Mouse (Mus musculus) embryonic facial prominence, embryonic 12.5 days (tissue): ENCODE results near the gene Gm28043. TPM values are rescaled to one million over a fixed set of nuclear protein-coding genes. Genes with fewer than 3 reads are reported as not detected.
A peak's percentile ranks its signal among the peaks of the same experiment; 100 is the strongest.
"Not testable (repeated sequence)": the region's sequence is repeated elsewhere in the genome, so short reads cannot be mapped to it uniquely, and the experiment has no call there.

ENCODE experiments used
- ATAC-seq: fragments of 200-750 bp; cut with Nextera tagmentation; 2 replicates; pipeline ENCODE4 v1.8.0; 2017; ENCODE audit not compliant: insufficient number of reproducible peaks, insufficient read depth, low FRiP score, low TSS enrichment
- H3K27ac ChIP-seq: fragments of 300-500 bp; sonication (generic); 2 replicates; pipeline ENCODE4 v1.5.1; 2016; ENCODE audit warnings: mild to moderate bottlenecking
- H3K27me3 ChIP-seq: fragments of 300-500 bp; sonication (generic); 2 replicates; pipeline ENCODE4 v1.6.1; 2016; ENCODE audit warnings: mild to moderate bottlenecking, moderate library complexity
- H3K36me3 ChIP-seq: fragments of 300-500 bp; sonication (generic); 2 replicates; pipeline ENCODE4 v1.6.1; 2016; ENCODE audit warnings: mild to moderate bottlenecking
- H3K4me1 ChIP-seq: fragments of 300-500 bp; sonication (generic); 2 replicates; pipeline ENCODE4 v1.6.1; 2016
- H3K4me2 ChIP-seq: fragments of 300-500 bp; sonication (generic); replicated peaks from 2 replicates; pipeline ENCODE4 v1.6.1; 2016; ENCODE audit warnings: mild to moderate bottlenecking, moderate library complexity
- H3K4me3 ChIP-seq: fragments of 300-500 bp; sonication (generic); 2 replicates; pipeline ENCODE4 v1.5.1; 2016; ENCODE audit warnings: mild to moderate bottlenecking
- H3K9ac ChIP-seq: fragments of 300-500 bp; sonication (generic); 2 replicates; pipeline ENCODE4 v1.6.1; 2016; ENCODE audit warnings: mild to moderate bottlenecking, moderate library complexity
- H3K9me3 ChIP-seq: fragments of 300-500 bp; sonication (generic); 2 replicates; pipeline ENCODE4 v1.6.1; 2016; ENCODE audit warnings: mild to moderate bottlenecking, moderate library complexity
- WGBS: fragments of 180-500 bp; shearing (Covaris S2); methylation state at CpG from one replicate; pipeline ENCODE4 v1.1.7; 2016; 5-methylcytosine and 5-hydroxymethylcytosine counted together
- polyA plus RNA-seq: library from polyadenylated mRNA; unstranded; fragments of >200 nt; fragmentation: Nextera tagmentation; extraction: Ambion mirVana; gene quantifications from 2 replicates; pipeline ENCODE4 v1.2.1, GENCODE M21; 2016

Gene Gm28043
- polyA plus RNA-seq, 1 experiment from 2014 or later, result 4.0 TPM

GRCm38 (mm10) chr17:29702938-29703710 lies 88.4 kb downstream of the Gm28043 start:
- ATAC-seq, result no peak
- H3K9ac ChIP-seq, result no peak overlapping the region
- H3K27ac ChIP-seq, result no peak overlapping the region
- H3K4me2 ChIP-seq, result no peak overlapping the region
- no peaks in the 10 kb centered on the region for H3K27me3 ChIP-seq
- peaks cover 12% of the 10 kb centered on the region for H3K4me1 ChIP-seq
- peaks cover 62% of the 10 kb centered on the region for H3K36me3 ChIP-seq
- no peaks in the 10 kb centered on the region for H3K9me3 ChIP-seq
- 84% methylated on average over 4 of the region's 4 CpGs for WGBS
- no peak overlapping the region for H3K4me3 ChIP-seq

DNA sequence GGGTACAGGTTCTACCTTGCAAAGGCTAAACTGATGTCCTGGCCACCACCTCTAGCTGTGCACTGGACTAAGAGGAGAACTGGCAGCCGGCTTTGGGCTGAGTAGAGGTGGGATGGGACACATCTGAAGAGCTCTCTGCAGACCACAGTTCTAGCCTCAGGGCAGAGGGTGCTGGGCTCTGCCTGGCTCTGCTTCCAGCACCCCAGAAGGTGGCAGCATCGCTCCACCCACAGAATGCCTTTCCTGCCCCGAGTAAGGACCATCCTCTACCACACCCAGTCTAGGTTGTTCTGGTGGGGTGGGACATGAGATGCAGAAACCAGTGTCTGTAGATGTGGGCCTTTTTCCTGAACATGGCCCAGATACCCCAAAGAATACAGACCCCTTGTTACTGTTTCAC lies 90.1 kb downstream of the Gm28043 start:
- H3K4me3 ChIP-seq, result no peak overlapping the region
- H3K4me2 ChIP-seq, result no peak overlapping the region
- no peak overlapping the region for H3K27ac ChIP-seq
- no peaks in the 10 kb centered on the region for H3K9me3 ChIP-seq
- no peaks in the 10 kb centered on the region for H3K27me3 ChIP-seq
- H3K4me1 ChIP-seq, result peaks cover 20% of the 10 kb centered on the region
- H3K9ac ChIP-seq, result no peak overlapping the region
- H3K36me3 ChIP-seq, result peaks cover 49% of the 10 kb centered on the region
- WGBS, result 28% methylated on average over 3 of the region's 3 CpGs
- no peak for ATAC-seq

GRCm38 (mm10) chr17:29705881-29706280 lies 91.2 kb downstream of the Gm28043 start:
- peaks cover 28% of the 10 kb centered on the region for H3K4me1 ChIP-seq
- WGBS, result 85% methylated on average over 5 of the region's 5 CpGs
- peaks cover 39% of the 10 kb centered on the region for H3K36me3 ChIP-seq
- H3K9me3 ChIP-seq, result no peaks in the 10 kb centered on the region
- H3K27me3 ChIP-seq, result no peaks in the 10 kb centered on the region
- no peak overlapping the region for H3K27ac ChIP-seq
- no peak overlapping the region for H3K4me2 ChIP-seq
- ATAC-seq, result no peak
- H3K9ac ChIP-seq, result no peak overlapping the region
- H3K4me3 ChIP-seq, result no peak overlapping the region

GRCm38 (mm10) chr17:29706981-29707545 lies 92.4 kb downstream of the Gm28043 start:
- WGBS, result 48% methylated on average over 5 of the region's 5 CpGs
- Histone ChIP-seq H3K4me1 (peaks cover 28% of the 10 kb centered on the region), H3K4me2 (no peak overlapping the region), H3K27me3 (no peaks in the 10 kb centered on the region), H3K4me3 (no peak overlapping the region), H3K36me3 (peaks cover 27% of the 10 kb centered on the region), H3K27ac (no peak overlapping the region), H3K9me3 (no peaks in the 10 kb centered on the region), H3K9ac (no peak overlapping the region)
- ATAC-seq, result no peak

GRCm38 (mm10) chr17:29708783-29709182 lies 94.1 kb downstream of the Gm28043 start:
- Histone ChIP-seq H3K4me2 (no peak overlapping the region), H3K9ac (no peak overlapping the region), H3K9me3 (no peaks in the 10 kb centered on the region), H3K4me3 (no peak overlapping the region), H3K36me3 (peaks cover 10% of the 10 kb centered on the region), H3K4me1 (peaks cover 28% of the 10 kb centered on the region), H3K27ac (no peak overlapping the region), H3K27me3 (no peaks in the 10 kb centered on the region)
- WGBS, result 76% methylated on average over 5 of the region's 5 CpGs
- no peak for ATAC-seq

DNA sequence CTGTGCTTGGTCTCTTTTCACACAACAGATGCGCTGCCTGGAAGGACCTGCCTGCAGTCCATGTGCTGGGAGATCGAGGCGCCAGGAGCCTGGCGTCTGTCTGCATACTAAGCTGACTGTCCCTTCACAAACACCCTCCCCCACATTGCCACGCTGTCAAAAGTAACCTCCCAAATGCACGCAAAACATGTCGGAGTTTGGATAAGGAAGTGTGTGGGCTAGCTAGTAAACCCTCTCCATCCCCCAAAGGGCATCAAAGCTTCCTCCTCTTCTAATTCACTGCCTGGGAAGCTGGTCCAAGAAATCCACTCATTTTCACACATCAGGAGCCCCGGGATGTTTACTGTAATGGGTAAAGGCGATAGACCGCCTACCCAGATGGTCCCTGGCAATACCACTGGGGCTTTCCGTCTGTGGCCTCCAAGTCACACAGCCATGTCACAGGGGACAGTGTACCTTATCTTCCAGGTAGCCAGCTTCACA lies 95.9 kb downstream of the Gm28043 start:
- Histone ChIP-seq H3K4me3 (no peak overlapping the region), H3K9me3 (no peaks in the 10 kb centered on the region), H3K27me3 (no peaks in the 10 kb centered on the region), H3K9ac (no peak overlapping the region), H3K27ac (no peak overlapping the region), H3K36me3 (peaks cover 10% of the 10 kb centered on the region; the same call in 1 of the 2 replicates), H3K4me2 (no peak overlapping the region), H3K4me1 (peaks cover 28% of the 10 kb centered on the region)
- WGBS, result 77% methylated on average over 11 of the region's 11 CpGs
- ATAC-seq, result no peak

DNA sequence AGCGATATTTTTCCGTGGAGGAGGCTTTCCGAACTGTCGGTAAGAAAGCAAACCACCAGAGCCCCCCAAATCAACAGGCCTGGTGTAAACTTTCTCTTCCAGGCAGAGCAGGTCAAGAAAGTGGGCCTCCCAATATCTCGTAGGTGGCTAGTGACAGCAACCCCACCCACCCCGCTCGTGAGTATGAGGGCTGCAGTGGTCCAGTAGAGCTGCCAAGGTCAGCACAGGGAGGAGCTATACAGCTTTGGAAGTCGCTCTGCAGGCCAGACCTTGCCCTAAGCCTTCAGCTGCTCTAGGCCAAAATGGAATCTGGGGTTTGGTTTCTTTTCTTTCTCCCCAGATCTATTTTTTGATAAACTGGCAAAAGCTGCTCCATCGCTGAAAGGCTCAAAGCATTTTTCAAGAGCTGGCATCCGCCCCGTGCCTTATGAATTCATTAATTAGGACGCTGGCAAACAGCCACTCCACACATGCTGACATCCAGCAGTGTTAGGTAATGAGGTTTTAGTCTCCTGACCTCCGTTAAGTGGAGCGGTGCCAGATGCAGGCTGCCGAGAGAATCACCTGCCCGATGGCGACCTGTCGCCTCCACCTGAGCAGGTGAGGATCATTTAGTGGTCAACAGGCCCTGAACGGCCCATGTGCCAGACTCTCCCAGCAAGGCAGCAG lies 96.5 kb downstream of the Gm28043 start:
- WGBS, result 81% methylated on average over 19 of the region's 19 CpGs
- ATAC-seq, result no peak
- Histone ChIP-seq H3K4me3 (no peak overlapping the region), H3K9ac (no peak overlapping the region), H3K36me3 (peaks cover 10% of the 10 kb centered on the region; the same call in 1 of the 2 replicates), H3K27ac (no peak overlapping the region), H3K4me1 (peaks cover 30% of the 10 kb centered on the region), H3K27me3 (no peaks in the 10 kb centered on the region), H3K9me3 (no peaks in the 10 kb centered on the region), H3K4me2 (no peak overlapping the region)

DNA sequence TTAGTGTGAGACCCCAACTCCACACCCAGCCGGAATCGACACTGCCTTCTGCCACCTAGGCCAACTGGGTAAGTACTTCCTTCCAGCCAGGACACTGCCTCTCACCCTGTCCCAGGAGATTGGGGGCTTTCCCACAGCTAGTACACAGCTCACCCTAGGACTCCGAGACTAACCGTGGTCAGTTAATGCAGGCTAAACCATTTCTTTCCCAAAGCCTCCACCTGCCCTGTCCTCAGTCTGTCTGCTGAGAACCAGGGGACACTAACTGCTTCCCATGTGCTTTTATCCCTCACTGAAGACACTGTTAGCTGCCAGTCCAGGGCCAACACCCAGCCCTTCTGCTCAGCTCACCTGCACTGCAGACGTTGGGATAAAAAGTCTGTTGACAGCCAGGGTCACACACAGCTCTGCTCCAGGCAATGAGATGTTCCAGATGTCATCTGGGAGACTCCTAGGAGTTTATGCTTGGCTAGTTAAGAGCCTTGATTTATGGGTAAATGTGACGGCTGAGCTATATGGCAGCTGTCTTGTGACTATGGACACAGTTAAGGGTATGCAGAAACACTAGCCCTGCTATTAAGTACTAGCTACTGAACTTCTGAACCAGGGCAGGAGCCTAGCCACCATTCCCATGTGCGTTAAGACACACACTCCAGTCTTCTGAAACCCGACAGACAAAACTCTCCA lies 97.2 kb downstream of the Gm28043 start:
- Histone ChIP-seq H3K4me3 (no peak overlapping the region), H3K9ac (no peak overlapping the region), H3K9me3 (no peaks in the 10 kb centered on the region), H3K27ac (0 out of 2 replicates have a peak overlapping the region, but pooled peaks have one; percentile 12), H3K4me2 (no peak overlapping the region), H3K27me3 (no peaks in the 10 kb centered on the region), H3K36me3 (peaks cover 10% of the 10 kb centered on the region; the same call in 1 of the 2 replicates), H3K4me1 (peaks cover 26% of the 10 kb centered on the region)
- WGBS, result 77% methylated on average over 8 of the region's 8 CpGs
- ATAC-seq, result no peak

GRCm38 (mm10) chr17:29712565-29712964 lies 97.9 kb downstream of the Gm28043 start:
- ATAC-seq, result no peak
- H3K4me3 ChIP-seq, result no peak overlapping the region
- peaks cover 23% of the 10 kb centered on the region for H3K4me1 ChIP-seq
- no peak overlapping the region for H3K27ac ChIP-seq
- no peak overlapping the region for H3K4me2 ChIP-seq
- H3K27me3 ChIP-seq, result no peaks in the 10 kb centered on the region
- H3K9ac ChIP-seq, result no peak overlapping the region
- peaks cover 10% of the 10 kb centered on the region; the same call in 1 of the 2 replicates for H3K36me3 ChIP-seq
- H3K9me3 ChIP-seq, result no peaks in the 10 kb centered on the region
- 74% methylated on average over 7 of the region's 7 CpGs for WGBS

GRCm38 (mm10) chr17:29713734-29714133 lies 99.1 kb downstream of the Gm28043 start:
- H3K4me3 ChIP-seq, H3K27ac ChIP-seq, H3K27me3 ChIP-seq, ATAC-seq, H3K9ac ChIP-seq, H3K9me3 ChIP-seq, H3K4me2 ChIP-seq, H3K36me3 ChIP-seq: not testable (repeated sequence)
- 94% methylated on average over 4 of the region's 4 CpGs for WGBS
- H3K4me1 ChIP-seq, result peaks cover 23% of the 10 kb centered on the region

DNA sequence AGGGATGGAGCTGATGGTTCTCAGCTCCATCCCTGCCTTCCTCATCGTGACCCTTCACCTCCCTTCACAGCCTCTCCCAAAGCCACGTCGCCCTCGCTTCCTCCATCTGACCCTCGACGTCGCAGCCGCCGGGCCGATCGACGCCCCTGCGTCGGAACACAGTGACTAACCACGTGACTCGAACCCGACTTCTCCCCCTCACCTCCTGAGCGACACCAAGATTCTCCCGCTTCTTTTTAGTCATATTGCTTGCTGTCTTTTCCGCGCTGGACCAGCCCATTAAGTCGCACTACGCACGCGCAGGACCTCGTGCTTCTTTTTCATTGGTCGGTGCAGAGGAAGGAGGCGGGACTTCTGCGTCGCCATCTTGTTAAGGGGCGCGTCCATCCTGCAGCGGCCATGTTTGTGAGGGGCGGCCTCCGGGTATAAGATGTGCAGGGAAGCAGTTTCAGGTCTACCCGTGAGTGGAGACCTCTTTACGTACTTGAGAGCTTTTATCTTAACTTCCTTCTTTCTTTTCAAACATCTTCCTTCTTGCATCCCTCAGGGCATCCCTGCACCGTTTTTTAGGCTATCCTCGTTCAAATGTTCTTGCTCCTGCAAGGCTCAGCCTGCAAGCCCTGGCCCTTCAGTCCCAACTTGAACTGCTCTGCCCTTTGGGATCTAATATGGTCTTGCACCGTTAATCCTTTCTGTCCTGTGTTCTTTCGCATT lies 102.2 kb downstream of the Gm28043 start, which contains the start of gene Ccdc167:
Gene Ccdc167 (minus strand): TSS at position 313 of the 714 bp plus-strand sequence.
- H3K4me2 ChIP-seq, result peak within 1 kb of the TSS; percentile 77
- peak within 1 kb of the TSS; percentile 61 for H3K9ac ChIP-seq
- H3K9me3 ChIP-seq, result no peaks in the 10 kb centered on the region
- H3K27me3 ChIP-seq, result no peaks in the 10 kb centered on the region
- ATAC-seq, result peak; percentile 92
- 5% methylated on average over 41 of the region's 41 CpGs for WGBS
- H3K4me3 ChIP-seq, result peak within 1 kb of the TSS; percentile 49
- H3K36me3 ChIP-seq, result 0 out of 2 replicates have a peak, but pooled peaks cover 5% of the 10 kb centered on the region
- H3K27ac ChIP-seq, result peak within 1 kb of the TSS; percentile 17; the same call in 1 of the 2 replicates
- peaks cover 7% of the 10 kb centered on the region; the same call in 1 of the 2 replicates for H3K4me1 ChIP-seq
